Comparison of ENCODE assay signal across 8 mouse cellular contexts in the genomic region with DNA sequence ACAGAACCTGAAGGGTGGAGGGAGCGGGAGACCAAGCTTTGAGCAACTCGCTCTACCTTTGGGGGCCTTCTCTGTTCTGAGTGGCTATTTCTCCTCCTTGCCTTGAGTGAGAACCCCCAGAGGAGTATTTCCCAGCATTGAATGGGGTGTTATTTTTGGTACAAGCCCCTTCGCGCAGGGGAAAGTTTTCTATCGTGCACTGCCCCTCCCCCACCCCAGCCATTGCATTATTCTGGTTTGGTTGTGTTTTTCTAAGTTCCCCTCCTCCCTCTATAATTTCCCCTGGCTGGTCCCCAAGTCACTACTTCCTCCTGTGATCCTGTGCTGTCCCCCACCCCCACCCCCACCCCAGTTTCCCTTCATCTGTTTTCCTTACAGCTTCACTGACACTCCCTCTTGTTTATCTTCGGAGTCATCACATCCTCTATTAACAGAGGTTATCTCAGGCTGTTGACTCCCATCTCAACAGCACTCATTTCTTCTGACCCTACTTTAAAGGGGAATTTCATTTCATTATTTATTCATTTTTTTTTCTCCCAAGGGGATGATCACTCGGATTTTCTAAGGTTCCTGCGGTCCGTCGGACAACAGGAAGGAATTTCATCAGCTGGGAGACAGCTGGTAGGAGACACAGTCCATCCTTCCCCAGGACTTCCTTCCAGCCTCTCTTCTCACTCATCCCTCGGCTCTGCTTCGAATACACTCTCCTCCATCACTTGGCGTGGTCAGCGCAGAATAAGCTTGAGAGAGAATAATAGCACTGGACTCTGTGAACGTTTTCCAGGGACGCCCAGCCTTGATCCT. TPM values are rescaled to one million over a fixed set of nuclear protein-coding genes. Genes with fewer than 3 reads are reported as not detected.
A peak's percentile ranks its signal among the peaks of the same experiment; 100 is the strongest.
DNase-seq lines count a peak whose midpoint lies in the region; ATAC-seq and TF ChIP-seq lines count a peak whose summit lies in the region.

No protein-coding gene starts in this region.

- H3K4me1 ChIP-seq in heart, postnatal 0 days (ENCODE audit: control insufficient read depth, insufficient read depth): peaks cover 16% of the 10 kb centered on the region; the same call in 1 of the 2 replicates
- H3K4me1 ChIP-seq in liver, embryonic 11.5 days (replicated peaks; ENCODE audit: control insufficient read depth, insufficient read depth, low read length): peaks cover 5% of the 10 kb centered on the region
- H3K4me1 ChIP-seq in small intestine, adult 2 months (ENCODE audit: control insufficient read depth, insufficient read depth, insufficient read length, low read length): peaks cover 10% of the 10 kb centered on the region; the same call in 1 of the 2 replicates
- H3K4me1 ChIP-seq in midbrain, embryonic 16.5 days (ENCODE audit: control insufficient read depth, insufficient read depth, low read length): no peaks in the 10 kb centered on the region

- no peak for ATAC-seq in heart, postnatal 0 days (ENCODE audit: insufficient read depth, low read depth)
- no peak for ATAC-seq in liver, embryonic 11.5 days (replicated peaks; ENCODE audit: low FRiP score)
- ATAC-seq in midbrain, embryonic 16.5 days: no peak

- TF ChIP-seq EP300 in heart, postnatal 0 days (IDR thresholded peaks at IDR 0.05; ENCODE audit: low read depth): no peak

- no peaks in the 10 kb centered on the region for H3K9me3 ChIP-seq in heart, postnatal 0 days (replicated peaks; ENCODE audit: control insufficient read depth, low read length)
- H3K9me3 ChIP-seq in liver, embryonic 11.5 days (ENCODE audit: control insufficient read depth, low read length): no peaks in the 10 kb centered on the region
- H3K9me3 ChIP-seq in midbrain, embryonic 16.5 days (replicated peaks; ENCODE audit: control insufficient read depth, low read length, poor library complexity, severe bottlenecking): no peaks in the 10 kb centered on the region

- DNase-seq in right cerebral cortex, postnatal 4 days: peak; percentile 17
- no peak for DNase-seq in right cerebral cortex, postnatal 36 days (ENCODE audit: low spot score in 2 of 2)
- no peak for DNase-seq in heart, postnatal 0 days (ENCODE audit: low spot score)
- DNase-seq in liver, embryonic 11.5 days (ENCODE audit: low spot score): no peak
- DNase-seq in layer of hippocampus, adult 18-20 months (ENCODE audit: low spot score in 2 of 2): no peak
- DNase-seq in gastrocnemius, adult 18-20 months (ENCODE audit: low spot score): no peak

- TF ChIP-seq CTCF in heart, postnatal 0 days (IDR thresholded peaks at IDR 0.05; ENCODE audit: low read depth): no peak
- TF ChIP-seq CTCF in small intestine, adult 2 months (IDR thresholded peaks at IDR 0.05; ENCODE audit: extremely low read depth, insufficient read length, insufficient replicate concordance, low read depth, low read length): no peak

- H3K27ac ChIP-seq in heart, postnatal 0 days (ENCODE audit: low read depth): no peak overlapping the region
- H3K27ac ChIP-seq in liver, embryonic 11.5 days (ENCODE audit: low read depth, low read length): no peak overlapping the region
- peak overlapping the region; percentile 31; the same call in 1 of the 2 replicates for H3K27ac ChIP-seq in small intestine, adult 2 months (ENCODE audit: insufficient read depth, low read depth, low read length)
- no peak overlapping the region for H3K27ac ChIP-seq in midbrain, embryonic 16.5 days (ENCODE audit: low read length)

- H3K4me2 ChIP-seq in heart, postnatal 0 days (ENCODE audit: low read depth, low read length): peak overlapping the region; percentile 27; the same call in 1 of the 2 replicates
- peak overlapping the region; percentile 8; the same call in 1 of the 2 replicates for H3K4me2 ChIP-seq in liver, embryonic 11.5 days
- no peak overlapping the region for H3K4me2 ChIP-seq in midbrain, embryonic 16.5 days (ENCODE audit: low read length)

- H3K36me3 ChIP-seq in heart, postnatal 0 days (replicated peaks; ENCODE audit: control insufficient read depth, insufficient read depth, low read length): no peaks in the 10 kb centered on the region
- H3K36me3 ChIP-seq in liver, embryonic 11.5 days (ENCODE audit: control insufficient read depth, insufficient read depth, low read length): no peaks in the 10 kb centered on the region
- H3K36me3 ChIP-seq in small intestine, adult 2 months (ENCODE audit: control insufficient read depth, insufficient read depth, low read length): no peaks in the 10 kb centered on the region
- no peaks in the 10 kb centered on the region for H3K36me3 ChIP-seq in midbrain, embryonic 16.5 days (ENCODE audit: control insufficient read depth, insufficient read depth, low read length)

- H3K27me3 ChIP-seq in heart, postnatal 0 days (ENCODE audit: control insufficient read depth, insufficient read depth, low read length): no peaks in the 10 kb centered on the region
- H3K27me3 ChIP-seq in liver, embryonic 11.5 days (replicated peaks; ENCODE audit: control insufficient read depth, insufficient read depth, low read length): no peaks in the 10 kb centered on the region
- H3K27me3 ChIP-seq in small intestine, adult 2 months (ENCODE audit: control insufficient read depth, insufficient read depth, low read length): no peaks in the 10 kb centered on the region
- H3K27me3 ChIP-seq in midbrain, embryonic 16.5 days (ENCODE audit: control insufficient read depth, insufficient read depth, low read depth, low read length): no peaks in the 10 kb centered on the region

- no peak overlapping the region for H3K4me3 ChIP-seq in heart, postnatal 0 days (ENCODE audit: low read depth, low read length)
- no peak overlapping the region for H3K4me3 ChIP-seq in liver, embryonic 11.5 days (ENCODE audit: low read depth, low read length)
- no peak overlapping the region for H3K4me3 ChIP-seq in small intestine, adult 2 months (ENCODE audit: low read depth, low read length)
- no peak overlapping the region for H3K4me3 ChIP-seq in midbrain, embryonic 16.5 days (ENCODE audit: low read depth, low read length)

- H3K9ac ChIP-seq in heart, postnatal 0 days (replicated peaks; ENCODE audit: low read depth, low read length): no peak overlapping the region
- H3K9ac ChIP-seq in liver, embryonic 11.5 days (ENCODE audit: low read depth, low read length): no peak overlapping the region
- H3K9ac ChIP-seq in midbrain, embryonic 16.5 days (ENCODE audit: low read depth, low read length): no peak overlapping the region

- 48% methylated on average over 16 of the region's 16 CpGs for WGBS in heart, postnatal 0 days
- 34% methylated on average over 16 of the region's 16 CpGs for WGBS in liver, embryonic 11.5 days
- WGBS in small intestine, adult 2 months: 36% methylated on average over 16 of the region's 16 CpGs
- WGBS in midbrain, embryonic 16.5 days: 67% methylated on average over 16 of the region's 16 CpGs

- no peak for TF ChIP-seq POLR2A in small intestine, adult 2 months (IDR thresholded peaks at IDR 0.05; ENCODE audit: low read depth, low read length)

RNA-seq across cellular contexts. Expression of a gene that starts 58.9 kb away (rescaled TPM):
- total RNA-seq in heart, postnatal 0 days (2014; rRNA removed; ENCODE audit: low replicate concordance): 45.5 and 65.7 TPM in 2 replicates
- polyA plus RNA-seq in heart, postnatal 0 days (2015; fragmentation: Nextera tagmentation; extraction: Ambion mirVana): 6.8 and 9.8 TPM in 2 replicates
- 6.0 and 6.1 TPM in 2 replicates for polyA plus RNA-seq in liver, embryonic 11.5 days (2014; fragmentation: Nextera tagmentation; extraction: Ambion mirVana)
- polyA plus RNA-seq in small intestine, adult 2 months (2012; rRNA removed): 10.5 and 27.7 TPM in 2 replicates
- total RNA-seq in layer of hippocampus, adult 18-20 months (2021): 10 to 100 TPM; 44.6 to 46.1 TPM
- polyA plus RNA-seq in midbrain, embryonic 16.5 days (2015; fragmentation: Nextera tagmentation; extraction: Ambion mirVana): 12.3 and 13.3 TPM in 2 replicates
- 10 to 100 TPM; 63.8 to 88.7 TPM for total RNA-seq in gastrocnemius, adult 18-20 months (2021)
